ENCODE assay signal across 13 mouse cellular contexts in genomic region chr7:45168656-45169055, GRCm38 (mm10). TPM values are rescaled to one million over a fixed set of nuclear protein-coding genes. Genes with fewer than 3 reads are reported as not detected.
DNase-seq lines count a peak whose midpoint lies in the region; ATAC-seq lines count a peak whose summit lies in the region.
"Had no signal": no experiment of that assay in that cellular context is flagged by ENCODE, and none has a peak within 500 bp of the region (broad histone marks: within the 10 kb centered on the region; RNA-seq: fewer than 3 reads in every experiment).

No protein-coding gene starts in this region.

- intact Hi-C loops in heart, postnatal 25 days (cut with DNase I) = no loop called here

- no peak overlapping the region for H3K9ac ChIP-seq in heart, embryonic 12.5 days
- H3K9ac ChIP-seq in embryonic facial prominence, embryonic 14.5 days (ENCODE audit: low read depth, low read length) = no peak overlapping the region
- H3K9ac ChIP-seq in liver, embryonic 11.5 days (ENCODE audit: low read depth, low read length) = no peak overlapping the region
- H3K9ac ChIP-seq: liver, postnatal 0 days; stomach, embryonic 15.5 days had no signal

- peaks cover 12% of the 10 kb centered on the region; the same call in 1 of the 2 replicates for H3K36me3 ChIP-seq in heart, embryonic 12.5 days
- no peaks in the 10 kb centered on the region for H3K36me3 ChIP-seq in embryonic facial prominence, embryonic 14.5 days (ENCODE audit: control insufficient read depth, insufficient read depth, low read length)
- peaks cover 7% of the 10 kb centered on the region; the same call in 1 of the 2 replicates for H3K36me3 ChIP-seq in limb, embryonic 10.5 days
- H3K36me3 ChIP-seq in liver, embryonic 11.5 days (ENCODE audit: control insufficient read depth, insufficient read depth, low read length) = no peaks in the 10 kb centered on the region
- H3K36me3 ChIP-seq: stomach, embryonic 15.5 days had no signal

- 6% methylated on average over 24 of the region's 24 CpGs for WGBS in heart, embryonic 12.5 days
- WGBS in embryonic facial prominence, embryonic 14.5 days = 5% methylated on average over 22 of the region's 24 CpGs
- 7% methylated on average over 24 of the region's 24 CpGs for WGBS in limb, embryonic 10.5 days
- 8% methylated on average over 24 of the region's 24 CpGs for WGBS in liver, embryonic 11.5 days

- H3K4me3 ChIP-seq in heart, embryonic 12.5 days = peak overlapping the region; percentile 10; the same call in 1 of the 2 replicates
- peak overlapping the region; percentile 1; the same call in 1 of the 2 replicates for H3K4me3 ChIP-seq in embryonic facial prominence, embryonic 14.5 days (ENCODE audit: low read depth, low read length)
- 0 out of 2 replicates have a peak overlapping the region, but pooled peaks have one; percentile 11 for H3K4me3 ChIP-seq in limb, embryonic 10.5 days
- no peak overlapping the region for H3K4me3 ChIP-seq in liver, embryonic 11.5 days (ENCODE audit: low read depth, low read length)
- H3K4me3 ChIP-seq: stomach, embryonic 15.5 days had no signal

- peaks cover 49% of the 10 kb centered on the region for H3K9me3 ChIP-seq in heart, embryonic 12.5 days (replicated peaks)
- peaks cover 17% of the 10 kb centered on the region for H3K9me3 ChIP-seq in embryonic facial prominence, embryonic 14.5 days (ENCODE audit: control insufficient read depth, low read length)
- H3K9me3 ChIP-seq in limb, embryonic 10.5 days (replicated peaks) = peaks cover 23% of the 10 kb centered on the region
- H3K9me3 ChIP-seq in liver, embryonic 11.5 days (ENCODE audit: control insufficient read depth, low read length) = peaks cover 18% of the 10 kb centered on the region

- DNase-seq in heart, postnatal 25 days (ENCODE audit: low spot score) = no peak
- peak; percentile 42 for DNase-seq in brain, adult 2 months (ENCODE audit: low read depth, low spot score)
- no peak for DNase-seq in embryonic facial prominence, embryonic 14.5 days (ENCODE audit: low spot score)
- no peak for DNase-seq in limb, embryonic 10.5 days (ENCODE audit: low spot score)
- no peak for DNase-seq in spleen, postnatal 4 days (ENCODE audit: low spot score in 2 of 2)
- DNase-seq in ovary, adult 18-20 months (ENCODE audit: low spot score) = no peak
- no peak for DNase-seq in liver, embryonic 11.5 days (ENCODE audit: low spot score)
- DNase-seq: heart, adult 11 months; kidney, adult 11 months; liver, postnatal 0 days had no signal

- H3K27me3 ChIP-seq in heart, embryonic 12.5 days (replicated peaks) = peaks cover 95% of the 10 kb centered on the region
- peaks cover 65% of the 10 kb centered on the region for H3K27me3 ChIP-seq in embryonic facial prominence, embryonic 14.5 days (replicated peaks; ENCODE audit: control insufficient read depth, insufficient read depth, low read length)
- peaks cover 98% of the 10 kb centered on the region for H3K27me3 ChIP-seq in limb, embryonic 10.5 days (ENCODE audit: low read depth, poor library complexity, severe bottlenecking)
- H3K27me3 ChIP-seq in liver, embryonic 11.5 days (replicated peaks; ENCODE audit: control insufficient read depth, insufficient read depth, low read length) = peaks cover 75% of the 10 kb centered on the region

- H3K4me2 ChIP-seq in heart, embryonic 12.5 days = no peak overlapping the region
- no peak overlapping the region for H3K4me2 ChIP-seq in embryonic facial prominence, embryonic 14.5 days (ENCODE audit: low read depth, low read length)
- no peak overlapping the region for H3K4me2 ChIP-seq in liver, embryonic 11.5 days
- H3K4me2 ChIP-seq: stomach, embryonic 15.5 days had no signal

- H3K27ac ChIP-seq in heart, embryonic 12.5 days (ENCODE audit: poor library complexity, severe bottlenecking) = no peak overlapping the region
- H3K27ac ChIP-seq in embryonic facial prominence, embryonic 14.5 days (replicated peaks; ENCODE audit: low read depth, low read length) = no peak overlapping the region
- H3K27ac ChIP-seq in limb, embryonic 10.5 days = no peak overlapping the region
- H3K27ac ChIP-seq in liver, embryonic 11.5 days (ENCODE audit: low read depth, low read length) = no peak overlapping the region
- H3K27ac ChIP-seq: stomach, embryonic 15.5 days had no signal

- H3K4me1 ChIP-seq in heart, embryonic 12.5 days (replicated peaks) = peaks cover 15% of the 10 kb centered on the region
- no peaks in the 10 kb centered on the region for H3K4me1 ChIP-seq in embryonic facial prominence, embryonic 14.5 days (ENCODE audit: control insufficient read depth, insufficient read depth, low read length)
- peaks cover 11% of the 10 kb centered on the region for H3K4me1 ChIP-seq in limb, embryonic 10.5 days
- H3K4me1 ChIP-seq in liver, embryonic 11.5 days (replicated peaks; ENCODE audit: control insufficient read depth, insufficient read depth, low read length) = peaks cover 4% of the 10 kb centered on the region

- ATAC-seq in heart, embryonic 12.5 days (ENCODE audit: insufficient number of reproducible peaks, low FRiP score) = no peak
- no peak for ATAC-seq in embryonic facial prominence, embryonic 14.5 days (ENCODE audit: low read depth)
- no peak for ATAC-seq in liver, embryonic 11.5 days (replicated peaks; ENCODE audit: low FRiP score)
- ATAC-seq: liver, postnatal 0 days had no signal

RNA-seq across cellular contexts. Expression of gene Slc17a7, which starts 4.9 kb away (rescaled TPM):
- polyA plus RNA-seq in heart, embryonic 12.5 days (2016; fragmentation: Nextera tagmentation; extraction: Ambion mirVana) = 2.6 and 3.8 TPM in 2 replicates
- total RNA-seq in heart, postnatal 25 days (2021) = 10 to 100 TPM; 18.1 to 18.7 TPM
- polyA plus RNA-seq in embryonic facial prominence, embryonic 14.5 days (2014; fragmentation: Nextera tagmentation; extraction: Ambion mirVana) = 0.87 and 1.3 TPM in 2 replicates
- polyA plus RNA-seq in limb, embryonic 10.5 days (2016; fragmentation: Nextera tagmentation; extraction: Ambion mirVana) = 0.06 TPM in 1 of 2 replicates, not detected in the other
- 0.57 and 0.74 TPM in 2 replicates for polyA plus RNA-seq in liver, embryonic 11.5 days (2014; fragmentation: Nextera tagmentation; extraction: Ambion mirVana)
- polyA plus RNA-seq: liver, postnatal 0 days; stomach, embryonic 15.5 days had no signal

RNA-seq across cellular contexts. Expression of gene Gfy, which starts 10.7 kb away (rescaled TPM):
- polyA plus RNA-seq in heart, embryonic 12.5 days (2016; fragmentation: Nextera tagmentation; extraction: Ambion mirVana) = not detected in 2 replicates
- total RNA-seq in heart, postnatal 25 days (2021) = not detected
- 5.8 and 6.1 TPM in 2 replicates for polyA plus RNA-seq in embryonic facial prominence, embryonic 14.5 days (2014; fragmentation: Nextera tagmentation; extraction: Ambion mirVana)
- polyA plus RNA-seq in limb, embryonic 10.5 days (2016; fragmentation: Nextera tagmentation; extraction: Ambion mirVana) = not detected in 2 replicates
- polyA plus RNA-seq in liver, embryonic 11.5 days (2014; fragmentation: Nextera tagmentation; extraction: Ambion mirVana) = not detected in 2 replicates
- polyA plus RNA-seq: liver, postnatal 0 days; stomach, embryonic 15.5 days had no signal

RNA-seq across cellular contexts. Expression of gene Pth2, which starts 12.1 kb away (rescaled TPM):
- polyA plus RNA-seq in heart, embryonic 12.5 days (2016; fragmentation: Nextera tagmentation; extraction: Ambion mirVana) = 0.40 TPM in 1 of 2 replicates, not detected in the other
- total RNA-seq in heart, postnatal 25 days (2021) = not detected
- not detected in 2 replicates for polyA plus RNA-seq in embryonic facial prominence, embryonic 14.5 days (2014; fragmentation: Nextera tagmentation; extraction: Ambion mirVana)
- not detected in 2 replicates for polyA plus RNA-seq in limb, embryonic 10.5 days (2016; fragmentation: Nextera tagmentation; extraction: Ambion mirVana)
- polyA plus RNA-seq in liver, embryonic 11.5 days (2014; fragmentation: Nextera tagmentation; extraction: Ambion mirVana) = not detected in 2 replicates
- total RNA-seq: layer of hippocampus, postnatal 14 days had no signal
- polyA plus RNA-seq: liver, postnatal 0 days; stomach, embryonic 15.5 days had no signal

RNA-seq across cellular contexts. Expression of gene Aldh16a1, which starts 14.3 kb away (rescaled TPM):
- 34.9 and 39.6 TPM in 2 replicates for polyA plus RNA-seq in heart, embryonic 12.5 days (2016; fragmentation: Nextera tagmentation; extraction: Ambion mirVana)
- total RNA-seq in heart, postnatal 25 days (2021) = 10 to 100 TPM; 23.5 to 37.6 TPM
- polyA plus RNA-seq in embryonic facial prominence, embryonic 14.5 days (2014; fragmentation: Nextera tagmentation; extraction: Ambion mirVana) = 36.8 and 39.4 TPM in 2 replicates
- polyA plus RNA-seq in limb, embryonic 10.5 days (2016; fragmentation: Nextera tagmentation; extraction: Ambion mirVana) = 54.2 and 63.7 TPM in 2 replicates
- 56.0 and 60.6 TPM in 2 replicates for polyA plus RNA-seq in liver, embryonic 11.5 days (2014; fragmentation: Nextera tagmentation; extraction: Ambion mirVana)

RNA-seq across cellular contexts. Expression of gene Pih1d1, which starts 14.6 kb away (rescaled TPM):
- polyA plus RNA-seq in heart, embryonic 12.5 days (2016; fragmentation: Nextera tagmentation; extraction: Ambion mirVana) = 81.3 and 86.2 TPM in 2 replicates
- total RNA-seq in heart, postnatal 25 days (2021) = 10 to 100 TPM; 29.7 to 30.9 TPM
- 80.3 and 88.8 TPM in 2 replicates for polyA plus RNA-seq in embryonic facial prominence, embryonic 14.5 days (2014; fragmentation: Nextera tagmentation; extraction: Ambion mirVana)
- 105 and 109 TPM in 2 replicates for polyA plus RNA-seq in limb, embryonic 10.5 days (2016; fragmentation: Nextera tagmentation; extraction: Ambion mirVana)
- 86.2 and 87.7 TPM in 2 replicates for polyA plus RNA-seq in liver, embryonic 11.5 days (2014; fragmentation: Nextera tagmentation; extraction: Ambion mirVana)
